ENCODE assay signal across 22 mouse cellular contexts in the genomic region with DNA sequence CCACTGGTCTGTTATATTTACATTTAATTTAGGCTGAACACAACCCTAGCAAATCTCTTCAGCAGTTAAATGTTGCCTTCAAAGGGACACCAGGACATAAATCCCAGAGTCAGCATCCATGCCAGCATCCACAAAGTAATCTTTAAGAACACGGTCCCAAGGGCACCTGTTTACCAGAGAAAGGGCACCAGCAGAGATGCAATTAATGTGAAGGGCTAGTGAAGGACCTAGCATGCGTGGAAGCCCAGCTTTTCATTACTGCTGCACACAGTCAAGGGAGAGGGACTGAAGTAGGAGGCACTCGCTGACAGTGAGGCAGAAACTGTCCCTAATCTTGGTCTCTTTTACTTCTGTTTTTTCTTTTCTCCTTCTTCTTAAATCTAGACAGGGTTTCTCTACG.
A peak's percentile ranks its signal among the peaks of the same experiment; 100 is the strongest.
DNase-seq lines count a peak whose midpoint lies in the region; ATAC-seq and TF ChIP-seq lines count a peak whose summit lies in the region.
"Had no signal": no experiment of that assay in that cellular context is flagged by ENCODE, and none has a peak within 500 bp of the region (broad histone marks: within the 10 kb centered on the region; RNA-seq: fewer than 3 reads in every experiment).

No protein-coding gene starts in this region.

- ATAC-seq in hindbrain, postnatal 0 days = no peak
- no peak for ATAC-seq in hindbrain, embryonic 14.5 days (ENCODE audit: low FRiP score)
- ATAC-seq in midbrain, embryonic 13.5 days = peak; percentile 66; the same call in 1 of the 2 replicates
- no peak for ATAC-seq in midbrain, postnatal 0 days (ENCODE audit: low FRiP score)
- ATAC-seq: CD4-positive, CD25-positive, alpha-beta regulatory T cell, adult 4 months; forebrain, embryonic 16.5 days had no signal

- WGBS in hindbrain, postnatal 0 days = 59% methylated on average over 4 of the region's 4 CpGs
- 59% methylated on average over 4 of the region's 4 CpGs for WGBS in hindbrain, embryonic 14.5 days
- 48% methylated on average over 4 of the region's 4 CpGs for WGBS in midbrain, embryonic 13.5 days
- 54% methylated on average over 4 of the region's 4 CpGs for WGBS in midbrain, postnatal 0 days

- H3K9me3 ChIP-seq in hindbrain, postnatal 0 days (ENCODE audit: low read length) = no peaks in the 10 kb centered on the region
- no peaks in the 10 kb centered on the region for H3K9me3 ChIP-seq in hindbrain, embryonic 14.5 days (ENCODE audit: control insufficient read depth, low read length)
- no peaks in the 10 kb centered on the region for H3K9me3 ChIP-seq in midbrain, embryonic 13.5 days
- H3K9me3 ChIP-seq in midbrain, postnatal 0 days (ENCODE audit: low read length) = no peaks in the 10 kb centered on the region
- H3K9me3 ChIP-seq: embryonic facial prominence, embryonic 10.5 days; heart, embryonic 15.5 days; hindbrain, embryonic 15.5 days had no signal

- H3K9ac ChIP-seq in hindbrain, postnatal 0 days (replicated peaks; ENCODE audit: low read length) = no peak overlapping the region
- H3K9ac ChIP-seq in hindbrain, embryonic 14.5 days = no peak overlapping the region
- no peak overlapping the region for H3K9ac ChIP-seq in midbrain, embryonic 13.5 days (replicated peaks)
- H3K9ac ChIP-seq in midbrain, postnatal 0 days (replicated peaks; ENCODE audit: low read length, poor library complexity, severe bottlenecking) = no peak overlapping the region
- H3K9ac ChIP-seq: heart, embryonic 15.5 days; hindbrain, embryonic 15.5 days had no signal

- no peak overlapping the region for H3K27ac ChIP-seq in hindbrain, postnatal 0 days
- no peak overlapping the region for H3K27ac ChIP-seq in hindbrain, embryonic 14.5 days
- peak overlapping the region; percentile 51; the same call in 1 of the 2 replicates for H3K27ac ChIP-seq in midbrain, embryonic 13.5 days
- H3K27ac ChIP-seq in midbrain, postnatal 0 days (ENCODE audit: low read depth, low read length) = no peak overlapping the region
- H3K27ac ChIP-seq: embryonic facial prominence, embryonic 10.5 days; heart, adult 2 months; heart, embryonic 15.5 days; hindbrain, embryonic 15.5 days had no signal

- DNase-seq in embryo, embryonic 10.5 days (ENCODE audit: low spot score) = peak; percentile 19
- DNase-seq in embryo, embryonic 10 days (ENCODE audit: low spot score) = no peak
- DNase-seq in hindbrain, postnatal 0 days (ENCODE audit: low spot score) = peak; percentile 30
- DNase-seq in hindbrain, embryonic 14.5 days (ENCODE audit: low spot score) = no peak
- no peak for DNase-seq in midbrain, postnatal 0 days (ENCODE audit: low spot score)
- DNase-seq in brain, embryonic 14.5 days (ENCODE audit: low read depth) = peak; percentile 60
- DNase-seq: adrenal gland, adult 8-10 months; B cell, adult 2 months; cerebellum, adult 11-12 months; cerebellum, adult 9-10 months; cerebellum, postnatal 25 days; gastrocnemius, postnatal 14 days; heart, adult 2 months; heart, postnatal 14 days had no signal

- H3K4me1 ChIP-seq in hindbrain, postnatal 0 days (ENCODE audit: insufficient read depth, low read length) = peaks cover 7% of the 10 kb centered on the region
- H3K4me1 ChIP-seq in hindbrain, embryonic 14.5 days (replicated peaks; ENCODE audit: control insufficient read depth, insufficient read depth, low read length) = peaks cover 10% of the 10 kb centered on the region; the same call in 1 of the 2 replicates
- H3K4me1 ChIP-seq in midbrain, embryonic 13.5 days (replicated peaks) = peaks cover 20% of the 10 kb centered on the region
- H3K4me1 ChIP-seq in midbrain, postnatal 0 days (ENCODE audit: insufficient read depth, low read length) = 0 out of 2 replicates have a peak, but pooled peaks cover 4% of the 10 kb centered on the region

- TF ChIP-seq POLR2A in brain, embryonic 14.5 days (IDR thresholded peaks at IDR 0.05; ENCODE audit: borderline replicate concordance, extremely low read depth, insufficient read depth, insufficient read length, poor library complexity, severe bottlenecking) = no peak

- H3K27me3 ChIP-seq in hindbrain, postnatal 0 days (ENCODE audit: insufficient read depth, low read length) = no peaks in the 10 kb centered on the region
- H3K27me3 ChIP-seq in hindbrain, embryonic 14.5 days (ENCODE audit: control insufficient read depth, insufficient read depth, low read length) = no peaks in the 10 kb centered on the region
- H3K27me3 ChIP-seq in midbrain, embryonic 13.5 days = no peaks in the 10 kb centered on the region
- no peaks in the 10 kb centered on the region for H3K27me3 ChIP-seq in midbrain, postnatal 0 days (ENCODE audit: insufficient read depth, low read length)
- H3K27me3 ChIP-seq: heart, embryonic 15.5 days; hindbrain, embryonic 15.5 days had no signal

- H3K36me3 ChIP-seq in hindbrain, postnatal 0 days (ENCODE audit: insufficient read depth, low read length) = no peaks in the 10 kb centered on the region
- H3K36me3 ChIP-seq in hindbrain, embryonic 14.5 days (replicated peaks; ENCODE audit: control insufficient read depth, insufficient read depth) = no peaks in the 10 kb centered on the region
- no peaks in the 10 kb centered on the region for H3K36me3 ChIP-seq in midbrain, embryonic 13.5 days
- H3K36me3 ChIP-seq in midbrain, postnatal 0 days (ENCODE audit: insufficient read depth, low read length) = no peaks in the 10 kb centered on the region
- H3K36me3 ChIP-seq: embryonic facial prominence, embryonic 10.5 days; G1E; heart, embryonic 15.5 days; hindbrain, embryonic 15.5 days had no signal

- no peak for TF ChIP-seq CTCF in hindbrain, postnatal 0 days (IDR thresholded peaks at IDR 0.05; ENCODE audit: low read depth)
- TF ChIP-seq CTCF in midbrain, postnatal 0 days (IDR thresholded peaks at IDR 0.05) = no peak
- TF ChIP-seq CTCF in brain, embryonic 14.5 days (IDR thresholded peaks at IDR 0.05; ENCODE audit: borderline replicate concordance, extremely low read depth, insufficient read depth, insufficient read length) = no peak

- H3K4me3 ChIP-seq in hindbrain, postnatal 0 days (ENCODE audit: low read length) = no peak overlapping the region
- H3K4me3 ChIP-seq in hindbrain, embryonic 14.5 days (replicated peaks; ENCODE audit: low read length) = no peak overlapping the region
- no peak overlapping the region for H3K4me3 ChIP-seq in midbrain, embryonic 13.5 days (replicated peaks)
- H3K4me3 ChIP-seq in midbrain, postnatal 0 days (ENCODE audit: low read depth, low read length) = no peak overlapping the region
- H3K4me3 ChIP-seq: embryonic facial prominence, embryonic 10.5 days; heart, adult 2 months; heart, embryonic 15.5 days; hindbrain, embryonic 15.5 days had no signal

- no peak overlapping the region for H3K4me2 ChIP-seq in hindbrain, postnatal 0 days (ENCODE audit: low read depth, low read length)
- no peak overlapping the region for H3K4me2 ChIP-seq in hindbrain, embryonic 14.5 days (replicated peaks)
- H3K4me2 ChIP-seq in midbrain, embryonic 13.5 days (replicated peaks) = no peak overlapping the region
- H3K4me2 ChIP-seq in midbrain, postnatal 0 days (ENCODE audit: low read depth, low read length, poor library complexity, severe bottlenecking) = no peak overlapping the region
- H3K4me2 ChIP-seq: heart, embryonic 11.5 days; heart, embryonic 15.5 days; hindbrain, embryonic 15.5 days had no signal

Comparison
In these comparisons a context has a peak if more than half of its experiments do, and no peak if none do; other contexts are left out.
1. DNase-seq: peak in embryo, embryonic 10.5 days (single experiment), hindbrain, postnatal 0 days (single experiment) and brain, embryonic 14.5 days (single experiment); none in embryo, embryonic 10 days (single experiment), hindbrain, embryonic 14.5 days (single experiment) and midbrain, postnatal 0 days (single experiment).